Mouse (Mus musculus): ENCODE measurements at regions not wholly inside any gene's neighbourhood (a gene's known extent, or its start where the extent isn't known, plus 50 kb on each side); places are given as distances from the start of the nearest gene placed in this dataset.

DNA sequence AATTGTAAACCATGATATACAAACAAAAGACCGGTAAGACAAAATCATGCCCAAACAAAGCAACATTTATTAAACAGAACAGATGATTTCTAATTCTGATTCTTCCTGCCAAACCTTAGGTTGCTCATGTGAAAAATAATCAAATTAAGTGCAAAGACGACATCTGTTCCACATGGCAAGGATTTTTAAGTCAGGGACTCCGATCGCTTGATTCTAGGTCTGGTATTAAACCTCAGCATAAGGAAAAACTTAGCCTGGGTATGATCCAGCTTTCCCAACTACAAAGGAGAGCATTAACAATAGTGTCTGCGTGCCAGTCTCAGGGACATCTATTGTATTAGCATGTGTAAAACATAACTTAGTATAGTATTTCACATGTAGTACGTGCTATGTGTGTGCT, 181.8 kb upstream of the Rnpc3 start:
- WGBS: 85% methylated on average over 6 of the region's 6 CpGs
- Histone ChIP-seq H3K4me1 (ENCODE audit: insufficient read depth) (no peaks in the 10 kb centered on the region), H3K9me3 (ENCODE audit: low read depth, low read length) (no peaks in the 10 kb centered on the region), H3K36me3 (ENCODE audit: insufficient read depth) (no peaks in the 10 kb centered on the region), H3K9ac (no peak overlapping the region), H3K4me2 (no peak overlapping the region), H3K27ac (ENCODE audit: low read depth) (no peak overlapping the region), H3K27me3 (ENCODE audit: insufficient read depth, low read length) (no peaks in the 10 kb centered on the region), H3K4me3 (ENCODE audit: low read depth, low read length) (no peak overlapping the region)
- ATAC-seq (ENCODE audit: insufficient read depth) (no peak), DNase-seq (no peak)
- TF ChIP-seq CTCF (IDR thresholded peaks at IDR 0.05; ENCODE audit: low read depth): no peak

DNA sequence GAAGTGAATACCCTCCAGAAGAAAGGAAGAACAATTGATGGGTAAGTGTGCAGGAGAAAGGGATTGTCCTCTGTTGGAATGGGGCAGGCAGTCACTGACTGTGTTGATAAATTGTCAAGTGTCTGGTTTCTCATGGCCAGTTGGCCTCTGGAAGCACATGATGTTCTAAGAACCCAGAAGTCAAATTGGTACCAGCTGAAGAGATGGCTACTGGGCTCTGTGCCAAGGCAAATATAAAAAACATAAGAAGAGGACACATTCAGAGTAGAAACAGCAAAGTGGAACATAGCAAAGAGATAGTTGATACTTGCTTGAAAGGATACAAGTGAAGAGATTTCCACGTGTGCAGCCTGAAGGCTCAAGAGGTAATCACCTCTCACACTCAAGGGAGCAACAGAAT, 170.9 kb upstream of the Col11a1 start:
- no peaks in the 10 kb centered on the region for H3K36me3 ChIP-seq (ENCODE audit: insufficient read depth)
- no peaks in the 10 kb centered on the region for H3K9me3 ChIP-seq (ENCODE audit: low read depth, low read length)
- no peak overlapping the region for H3K9ac ChIP-seq
- H3K27ac ChIP-seq (ENCODE audit: low read depth): no peak overlapping the region
- H3K27me3 ChIP-seq (ENCODE audit: insufficient read depth, low read length): no peaks in the 10 kb centered on the region
- no peak for TF ChIP-seq CTCF (IDR thresholded peaks at IDR 0.05; ENCODE audit: low read depth)
- H3K4me2 ChIP-seq: no peak overlapping the region
- 25% methylated on average over 1 of the region's 1 CpGs for WGBS
- no peaks in the 10 kb centered on the region for H3K4me1 ChIP-seq (ENCODE audit: insufficient read depth)
- DNase-seq: peak; percentile 9
- no peak overlapping the region for H3K4me3 ChIP-seq (ENCODE audit: low read depth, low read length)
- no peak for ATAC-seq (ENCODE audit: insufficient read depth)

DNA sequence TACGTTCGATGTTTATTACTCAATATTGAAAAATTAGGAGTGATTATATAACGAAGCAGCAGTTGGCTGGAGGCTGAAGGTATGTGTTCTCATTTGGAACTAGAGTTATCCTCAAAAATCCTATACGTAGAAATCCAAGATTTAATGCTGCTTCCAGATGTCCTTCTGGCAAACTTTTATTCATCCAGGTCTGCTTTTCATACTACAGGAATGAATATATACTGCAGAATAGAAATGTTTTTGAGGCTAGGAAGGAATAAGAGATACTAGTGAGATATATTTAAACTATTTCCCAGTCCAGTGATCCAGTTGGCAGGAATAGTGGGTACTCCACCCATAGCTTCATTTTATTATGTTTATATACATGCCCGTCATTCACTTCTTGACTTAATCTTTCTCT, 170.3 kb upstream of the Col11a1 start:
- Histone ChIP-seq H3K27ac (ENCODE audit: low read depth) (no peak overlapping the region), H3K9me3 (ENCODE audit: low read depth, low read length) (no peaks in the 10 kb centered on the region), H3K36me3 (ENCODE audit: insufficient read depth) (no peaks in the 10 kb centered on the region), H3K4me2 (no peak overlapping the region), H3K4me3 (ENCODE audit: low read depth, low read length) (no peak overlapping the region), H3K4me1 (ENCODE audit: insufficient read depth) (no peaks in the 10 kb centered on the region), H3K27me3 (ENCODE audit: insufficient read depth, low read length) (no peaks in the 10 kb centered on the region), H3K9ac (no peak overlapping the region)
- TF ChIP-seq CTCF (IDR thresholded peaks at IDR 0.05; ENCODE audit: low read depth): no peak
- DNase-seq (no peak), ATAC-seq (ENCODE audit: insufficient read depth) (no peak)
- WGBS: 43% methylated on average over 5 of the region's 5 CpGs

DNA sequence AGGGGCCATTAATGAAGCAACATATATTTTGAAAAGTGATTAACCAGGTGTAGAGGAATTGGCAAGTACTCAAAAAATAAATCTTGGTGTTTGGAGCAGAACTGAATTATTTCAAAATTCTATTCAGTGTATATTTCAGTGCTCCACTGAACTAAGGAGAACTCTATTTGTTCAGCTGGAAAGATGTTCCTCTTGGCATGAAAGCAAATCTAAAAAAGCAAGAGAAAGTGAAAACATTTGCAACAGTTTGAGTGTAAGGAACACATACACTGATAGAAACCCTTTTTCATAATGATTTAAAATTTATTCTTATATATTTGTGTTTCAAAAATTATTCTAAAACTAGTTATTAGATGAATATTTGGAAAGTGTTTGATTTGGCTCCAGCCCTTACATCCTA, 169.9 kb upstream of the Col11a1 start:
- no peak for DNase-seq
- Histone ChIP-seq H3K36me3 (ENCODE audit: insufficient read depth) (no peaks in the 10 kb centered on the region), H3K4me3 (ENCODE audit: low read depth, low read length) (no peak overlapping the region), H3K9ac (no peak overlapping the region), H3K4me1 (ENCODE audit: insufficient read depth) (no peaks in the 10 kb centered on the region), H3K4me2 (no peak overlapping the region), H3K27me3 (ENCODE audit: insufficient read depth, low read length) (no peaks in the 10 kb centered on the region), H3K9me3 (ENCODE audit: low read depth, low read length) (no peaks in the 10 kb centered on the region), H3K27ac (ENCODE audit: low read depth) (no peak overlapping the region)
- ATAC-seq (ENCODE audit: insufficient read depth): no peak
- no peak for TF ChIP-seq CTCF (IDR thresholded peaks at IDR 0.05; ENCODE audit: low read depth)

DNA sequence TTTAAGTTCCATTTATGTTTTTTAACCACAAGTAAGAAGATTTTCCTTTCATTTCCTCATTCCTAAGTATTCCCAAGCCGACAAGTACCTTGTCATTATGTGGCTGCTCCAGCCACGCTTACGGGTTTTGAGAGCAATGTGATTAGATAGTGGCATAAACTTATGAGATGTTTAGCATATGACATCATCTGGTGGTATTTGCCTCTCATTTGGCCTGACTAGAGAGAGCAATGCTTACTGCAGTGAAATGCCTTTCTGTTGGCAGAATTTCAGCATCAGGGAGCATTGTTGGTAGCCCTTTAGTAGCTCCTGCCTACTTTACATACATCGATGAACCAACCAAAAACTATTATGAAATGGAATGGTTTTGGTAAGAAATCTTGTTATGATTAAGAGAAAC, 157.1 kb upstream of the Col11a1 start:
- H3K27me3 ChIP-seq (ENCODE audit: insufficient read depth, low read length): no peaks in the 10 kb centered on the region
- H3K4me2 ChIP-seq: no peak overlapping the region
- no peak overlapping the region for H3K9ac ChIP-seq
- no peak overlapping the region for H3K4me3 ChIP-seq (ENCODE audit: low read depth, low read length)
- H3K27ac ChIP-seq (ENCODE audit: low read depth): no peak overlapping the region
- no peaks in the 10 kb centered on the region for H3K9me3 ChIP-seq (ENCODE audit: low read depth, low read length)
- 52% methylated on average over 4 of the region's 4 CpGs for WGBS
- no peaks in the 10 kb centered on the region for H3K4me1 ChIP-seq (ENCODE audit: insufficient read depth)
- H3K36me3 ChIP-seq (ENCODE audit: insufficient read depth): no peaks in the 10 kb centered on the region
- ATAC-seq (ENCODE audit: insufficient read depth): peak; percentile 28; the same call in 1 of the 2 replicates
- no peak for TF ChIP-seq CTCF (IDR thresholded peaks at IDR 0.05; ENCODE audit: low read depth)
- peak; percentile 15 for DNase-seq

DNA sequence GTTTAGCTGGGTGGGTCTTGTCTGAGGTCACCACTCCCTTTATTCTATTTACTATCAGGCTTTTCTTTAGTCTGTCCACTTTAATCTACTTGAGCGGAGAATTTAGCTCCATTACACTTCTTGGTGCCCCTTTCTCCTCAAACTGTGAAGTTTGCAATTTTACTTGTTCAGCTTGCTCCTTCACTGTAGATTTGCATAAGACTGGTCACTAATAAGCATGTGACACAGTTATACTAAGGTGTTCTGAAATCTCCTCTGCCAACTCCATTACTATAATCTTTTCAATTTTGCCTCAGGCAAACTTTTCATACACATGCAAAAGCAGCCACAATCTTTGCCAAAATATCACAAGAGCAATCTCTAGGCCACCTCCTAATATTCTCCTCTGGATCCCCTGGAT, 125.2 kb upstream of the Col11a1 start:
- Histone ChIP-seq H3K27ac (ENCODE audit: low read depth) (no peak overlapping the region), H3K36me3 (ENCODE audit: insufficient read depth) (no peaks in the 10 kb centered on the region), H3K9me3 (ENCODE audit: low read depth, low read length) (no peaks in the 10 kb centered on the region), H3K4me2 (no peak overlapping the region), H3K4me1 (ENCODE audit: insufficient read depth) (no peaks in the 10 kb centered on the region), H3K27me3 (ENCODE audit: insufficient read depth, low read length) (no peaks in the 10 kb centered on the region), H3K9ac (no peak overlapping the region), H3K4me3 (ENCODE audit: low read depth, low read length) (no peak overlapping the region)
- DNase-seq (no peak), ATAC-seq (ENCODE audit: insufficient read depth) (no peak)
- TF ChIP-seq CTCF (IDR thresholded peaks at IDR 0.05; ENCODE audit: low read depth): no peak
- WGBS: 81% methylated on average over 1 of the region's 1 CpGs

DNA sequence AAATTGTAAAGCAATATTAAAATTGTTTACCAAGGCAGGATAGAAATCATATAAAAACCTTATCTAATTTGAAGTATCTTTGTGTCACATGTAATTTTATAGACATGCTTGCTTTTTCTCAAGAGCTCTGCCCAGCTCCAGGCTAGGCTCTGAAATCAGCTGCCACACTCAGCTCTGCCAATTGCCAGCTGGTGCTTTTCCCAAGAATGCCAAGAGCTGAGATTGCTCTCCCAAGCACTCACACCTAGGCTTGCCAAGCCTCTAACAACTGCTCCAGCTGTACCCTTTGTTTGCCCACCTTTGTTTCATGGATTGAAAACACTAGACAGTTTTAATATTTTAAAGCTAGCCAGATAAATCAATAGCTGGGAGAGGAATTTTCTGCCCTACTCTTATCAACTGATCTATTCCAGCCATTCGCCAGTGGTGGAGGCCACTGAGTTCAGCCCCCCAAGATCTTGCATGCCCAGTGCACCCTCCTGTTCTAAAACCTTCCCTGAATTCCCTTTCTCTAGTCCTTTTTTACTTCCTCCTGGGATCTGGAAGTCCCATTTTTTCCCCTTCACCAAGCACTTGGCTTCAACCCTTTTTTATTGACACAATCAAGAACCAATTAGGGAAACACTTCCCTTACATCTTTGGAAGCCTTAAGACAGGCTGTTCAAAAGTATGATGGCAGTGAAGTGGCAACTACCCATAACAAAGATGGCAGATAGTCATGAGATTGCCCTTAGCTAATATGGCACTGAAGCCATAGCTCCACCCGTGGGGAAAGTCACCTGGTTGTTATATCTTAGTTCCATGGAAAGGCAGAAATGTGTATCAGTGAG, 110.8 kb upstream of the Col11a1 start:
- WGBS: 67% methylated on average over 2 of the region's 2 CpGs
- ATAC-seq (ENCODE audit: insufficient read depth) (no peak), DNase-seq (no peak)
- Histone ChIP-seq H3K36me3 (ENCODE audit: insufficient read depth) (no peaks in the 10 kb centered on the region), H3K4me1 (ENCODE audit: insufficient read depth) (no peaks in the 10 kb centered on the region), H3K9me3 (ENCODE audit: low read depth, low read length) (no peaks in the 10 kb centered on the region), H3K27me3 (ENCODE audit: insufficient read depth, low read length) (no peaks in the 10 kb centered on the region), H3K9ac (no peak overlapping the region), H3K4me2 (no peak overlapping the region), H3K4me3 (ENCODE audit: low read depth, low read length) (no peak overlapping the region), H3K27ac (ENCODE audit: low read depth) (no peak overlapping the region)
- no peak for TF ChIP-seq CTCF (IDR thresholded peaks at IDR 0.05; ENCODE audit: low read depth)
